Mouse (Mus musculus) gastrocnemius, adult 18-20 months (tissue): ENCODE results near the gene Bard1. TPM values are rescaled to one million over a fixed set of nuclear protein-coding genes. Genes with fewer than 3 reads are reported as not detected.

Experiments used
- DNase-seq: peaks from one replicate; pipeline ENCODE4 v3.0.0; 2021; ENCODE audit warnings: low spot score
- total RNA-seq, 2 experiments: library from RNA; stranded (reverse); gene quantifications; 2 replicates each; pipeline ENCODE4 v1.2.3; 2021

The Bard1 gene
- total RNA-seq, 2 experiments from 2014 or later: 0.07 to 0.09 TPM

DNA sequence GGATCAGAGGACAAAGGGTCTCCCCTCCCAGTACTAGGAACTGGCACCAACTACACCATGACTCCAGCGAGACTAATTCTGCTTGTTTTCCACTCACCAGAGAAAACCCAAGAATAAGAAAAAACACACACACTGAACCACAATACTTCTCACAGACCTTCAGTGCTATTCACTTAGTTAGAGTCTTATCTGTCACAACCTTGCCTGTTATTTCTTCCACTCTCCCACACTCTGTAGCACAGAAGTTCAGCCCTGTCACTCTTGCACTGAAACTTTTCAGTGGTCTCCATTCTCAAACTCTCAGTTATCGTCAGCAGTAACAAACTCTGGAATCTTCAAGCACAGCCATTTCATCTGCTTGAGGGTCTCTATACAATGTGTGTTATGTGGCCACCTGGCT lies 50.2 kb downstream of the Bard1 start:
- DNase-seq: no peak

DNA sequence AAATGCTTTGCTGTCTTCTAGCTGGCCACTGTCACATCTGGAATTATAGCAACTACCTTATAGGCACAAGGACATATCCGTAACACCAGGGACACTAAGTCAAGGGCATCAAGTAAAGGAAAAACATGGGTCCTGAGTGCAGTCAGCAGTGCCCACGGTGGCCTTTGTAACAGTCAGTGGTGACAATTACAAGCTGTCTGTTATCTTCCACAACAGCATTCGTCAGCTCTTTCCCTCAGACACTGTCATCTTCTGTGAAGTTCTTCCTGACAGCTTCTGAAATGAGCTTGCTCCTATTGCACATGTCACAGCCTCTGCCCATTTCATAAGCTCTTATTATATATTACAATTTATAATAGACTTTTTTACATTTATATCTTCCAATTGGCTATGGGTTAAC lies 50.7 kb downstream of the Bard1 start:
- DNase-seq: no peak

DNA sequence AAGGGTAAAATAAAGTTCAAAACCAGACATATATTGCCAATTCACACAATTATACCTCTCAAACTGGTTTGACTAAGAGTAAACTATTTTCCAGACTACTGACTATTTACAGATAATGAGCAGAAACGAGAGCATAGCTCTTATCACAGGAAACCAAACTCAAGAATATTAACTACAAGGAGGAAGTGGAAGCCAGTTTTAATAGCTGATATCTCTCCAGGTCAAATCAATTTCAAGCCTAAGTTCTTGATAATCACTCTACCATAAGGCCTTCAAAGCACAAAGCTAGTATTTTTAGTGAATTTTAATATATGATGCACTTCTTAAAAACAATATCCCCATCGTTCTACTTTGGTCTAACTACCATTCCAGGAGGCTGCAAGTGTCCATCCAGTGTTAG lies 57.8 kb downstream of the Bard1 start:
- no peak for DNase-seq

DNA sequence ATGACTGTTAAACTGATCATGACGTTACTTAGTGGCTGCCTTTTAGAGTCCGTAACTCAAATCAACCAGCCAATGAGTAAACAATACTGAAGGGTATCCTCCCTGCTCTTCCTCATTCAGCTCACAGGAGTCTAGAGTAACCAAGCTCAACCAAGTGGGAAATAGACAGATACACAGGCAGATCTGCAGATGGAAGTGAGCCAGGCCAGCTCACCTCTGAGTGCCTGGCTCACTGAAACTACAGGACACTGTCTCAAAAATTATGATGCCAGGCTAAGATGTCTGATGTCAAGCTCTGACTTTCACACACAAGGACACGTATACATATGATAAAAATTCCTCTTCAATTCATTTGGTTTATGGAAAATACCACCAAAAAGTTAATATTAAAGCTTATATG lies 59.0 kb downstream of the Bard1 start:
- DNase-seq: no peak

DNA sequence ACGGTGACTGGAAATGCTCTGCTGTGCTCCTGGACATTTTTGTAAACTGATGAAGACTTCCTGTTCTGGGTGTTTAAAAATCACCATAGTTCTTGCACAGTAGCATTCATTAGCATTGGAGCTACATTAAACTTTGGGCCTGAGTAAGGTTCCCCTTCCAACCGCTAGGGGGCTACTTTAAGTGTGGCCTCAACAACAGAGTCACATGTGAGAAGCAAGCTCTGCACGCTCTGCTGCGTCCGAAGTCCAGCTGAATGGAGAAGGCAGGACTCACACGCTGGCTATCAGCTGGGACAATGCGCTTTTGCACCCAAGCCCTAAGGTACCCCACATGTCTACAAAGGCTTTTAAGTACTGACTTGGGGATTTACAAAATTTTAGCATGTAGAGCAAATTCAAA lies 65.9 kb downstream of the Bard1 start:
- DNase-seq: no peak

DNA sequence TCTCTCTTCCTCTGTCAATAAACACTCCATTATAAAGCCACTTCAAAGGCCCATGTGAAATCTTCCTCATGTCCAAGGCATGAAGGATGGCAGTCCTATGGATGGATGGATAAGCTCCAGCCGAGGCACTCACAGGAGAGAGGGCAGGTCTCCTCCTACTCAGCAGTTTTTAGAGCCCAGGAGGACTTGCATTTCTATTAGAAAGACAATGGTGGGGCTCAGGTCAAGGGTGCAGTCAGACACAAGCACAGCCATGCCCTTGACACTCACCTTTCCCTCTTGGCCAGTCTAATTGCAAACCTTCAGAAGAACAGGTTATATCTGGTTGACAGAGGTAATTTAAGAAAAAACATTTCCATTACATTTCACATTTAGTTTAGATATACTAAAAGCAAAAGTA lies 67.4 kb downstream of the Bard1 start:
- no peak for DNase-seq

DNA sequence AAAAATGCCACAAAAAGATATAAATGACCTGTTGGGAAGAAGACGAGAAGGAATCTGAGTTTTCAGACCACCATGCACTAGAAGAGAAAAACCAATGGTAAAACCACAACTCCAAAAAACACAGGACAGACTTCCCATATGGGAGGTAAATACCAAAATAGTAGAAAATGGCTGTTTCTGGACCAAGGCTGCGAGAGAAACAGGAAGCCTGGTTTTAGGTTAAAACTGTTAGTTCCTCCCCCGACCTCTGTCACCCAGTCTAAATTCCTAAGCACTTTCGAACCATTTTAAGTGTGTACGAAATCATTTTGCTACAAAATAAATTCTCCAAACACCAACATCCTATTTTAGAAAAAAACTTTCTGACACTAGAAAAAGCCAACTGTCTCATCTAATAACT lies 80.2 kb downstream of the Bard1 start:
- DNase-seq: no peak

DNA sequence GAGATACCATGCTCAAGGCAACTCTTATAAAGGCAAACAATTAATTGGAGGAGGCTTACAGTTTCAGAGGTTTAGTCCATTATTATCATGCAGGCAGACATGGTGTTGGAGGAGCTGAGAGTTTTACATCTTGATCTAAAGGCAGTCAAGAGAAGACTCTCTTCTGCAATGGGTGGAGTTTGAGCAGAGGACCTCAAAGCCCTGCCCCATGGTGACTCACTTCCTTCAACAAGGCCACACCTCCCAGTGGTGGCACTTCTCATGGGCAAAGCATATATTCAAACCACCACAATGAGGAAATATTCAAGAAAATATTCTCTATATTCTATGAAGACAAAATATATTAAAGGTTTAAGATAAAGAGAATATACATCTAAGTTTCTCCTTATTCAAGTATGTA lies 88.6 kb downstream of the Bard1 start:
- no peak for DNase-seq

DNA sequence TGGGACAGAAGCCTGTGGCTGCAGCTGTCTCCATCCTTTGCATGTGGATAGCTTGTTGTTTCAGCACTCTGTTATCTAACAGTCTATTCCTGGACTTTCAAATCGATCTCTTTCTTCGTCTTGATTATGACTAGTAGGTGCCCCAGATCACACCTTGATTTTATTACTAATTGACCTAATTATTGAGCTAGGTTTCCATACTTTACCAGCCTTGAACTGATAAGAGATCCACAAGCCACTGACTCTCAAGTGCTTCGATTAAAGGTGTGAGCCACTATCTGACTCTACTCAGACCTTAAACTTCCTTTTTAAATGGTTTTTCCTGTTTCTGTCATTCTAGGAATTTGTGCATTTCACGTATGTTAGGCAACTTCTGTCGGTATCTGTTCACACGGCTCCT lies 96.9 kb downstream of the Bard1 start:
- DNase-seq: no peak

DNA sequence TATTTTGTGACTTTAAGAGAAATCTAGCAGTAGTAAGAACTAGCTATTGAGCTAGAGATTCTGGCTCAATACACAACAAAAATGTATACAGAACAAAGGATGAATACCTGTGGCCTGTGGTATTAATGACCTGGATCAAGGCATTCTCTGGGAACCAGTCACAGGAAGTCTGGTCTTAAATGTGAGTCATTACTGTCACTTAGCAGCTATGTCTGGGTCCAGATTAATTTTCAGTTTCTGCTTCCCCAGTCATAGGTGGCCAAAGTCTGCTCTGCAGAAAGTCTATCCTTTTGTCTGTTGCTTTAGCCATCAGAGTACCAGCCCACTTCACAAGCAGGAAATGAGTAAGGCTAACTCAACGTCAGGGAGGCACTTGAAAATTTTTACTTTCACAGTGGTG lies 98.8 kb downstream of the Bard1 start:
- no peak for DNase-seq

DNA sequence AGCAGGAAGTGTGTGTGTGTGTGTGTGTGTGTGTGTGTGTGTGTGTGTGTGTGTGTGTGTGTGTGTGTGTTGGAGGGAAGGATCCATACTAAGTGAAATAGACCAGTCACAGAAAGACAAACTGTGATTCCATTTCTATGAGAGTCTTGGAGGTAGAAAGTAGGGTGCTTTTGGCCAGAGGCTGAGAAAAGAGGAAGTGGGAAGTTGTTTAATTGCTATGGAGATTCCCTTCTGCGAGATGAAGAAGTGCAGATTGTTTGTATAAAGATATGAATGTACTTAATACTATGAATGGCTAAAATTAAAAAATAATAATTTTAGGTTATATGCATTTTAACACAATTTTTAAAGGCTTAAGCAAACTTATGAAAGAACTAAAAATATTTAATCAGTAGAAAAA lies 99.2 kb downstream of the Bard1 start:
- DNase-seq: no peak

DNA sequence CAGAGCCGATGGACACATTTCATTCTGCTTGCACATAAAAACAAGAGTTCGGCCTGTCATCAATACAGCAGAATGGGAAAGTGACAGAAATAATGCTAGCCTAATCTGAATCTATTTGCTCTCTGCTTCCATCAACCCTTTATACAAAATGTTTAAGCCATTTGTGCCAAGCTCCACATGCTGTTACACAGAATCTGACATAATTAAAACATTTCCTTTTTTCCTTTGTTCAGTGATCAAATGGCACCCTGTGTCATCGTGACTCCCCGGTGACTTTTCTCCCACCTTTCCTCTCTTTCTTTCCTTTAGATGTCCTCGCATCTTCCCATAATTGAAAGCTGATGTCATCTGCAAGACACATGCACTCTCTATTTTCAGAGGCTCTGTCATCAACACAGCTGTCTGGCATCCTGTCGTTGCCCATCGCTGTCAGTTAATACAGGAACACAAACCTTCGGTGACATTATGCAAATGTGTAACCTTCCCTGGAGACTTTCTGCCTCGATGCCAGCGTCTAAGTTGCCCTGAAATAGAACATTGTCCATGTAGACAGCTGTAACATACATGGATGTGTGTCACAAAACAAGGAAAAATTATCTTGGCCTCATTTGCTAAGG lies 105.5 kb downstream of the Bard1 start:
- no peak for DNase-seq

DNA sequence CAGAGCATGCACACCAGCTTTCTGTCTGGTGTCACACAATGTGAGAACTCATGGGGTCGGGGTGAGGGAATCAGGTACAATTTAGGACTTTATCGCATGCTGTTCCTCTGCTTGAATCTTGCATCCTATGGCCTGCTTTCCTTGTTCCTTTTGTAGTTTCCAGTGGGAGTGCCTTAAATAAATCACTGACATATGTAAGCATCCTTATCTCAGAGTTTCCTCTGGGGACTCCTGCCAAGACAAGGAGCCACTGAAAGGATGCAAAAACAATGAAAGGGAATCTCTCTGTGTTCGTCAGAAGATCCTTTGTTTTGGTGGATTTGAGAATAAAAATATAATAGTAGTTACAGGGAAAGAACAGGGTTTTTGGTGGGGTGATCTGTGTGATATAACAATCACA lies 106.2 kb downstream of the Bard1 start:
- no peak for DNase-seq
